Mouse (Mus musculus): ENCODE data around the gene Rhbdf1. TPM values are rescaled to one million over a fixed set of nuclear protein-coding genes. Genes with fewer than 3 reads are reported as not detected.

Rhbdf1 gene
- polyA plus RNA-seq (2014; fragmentation: Illumina TruSeq; extraction: RNeasy Lipid Tissue Mini Kit (QIAGEN cat#74804); ENCODE audit: low read depth, low replicate concordance) = 0.28 TPM

GRCm38 (mm10) chr11:32221951-32222409 is at the start of gene Rhbdf1:
Rhbdf1 (minus strand) TSS chr11:32222300.

DNA sequence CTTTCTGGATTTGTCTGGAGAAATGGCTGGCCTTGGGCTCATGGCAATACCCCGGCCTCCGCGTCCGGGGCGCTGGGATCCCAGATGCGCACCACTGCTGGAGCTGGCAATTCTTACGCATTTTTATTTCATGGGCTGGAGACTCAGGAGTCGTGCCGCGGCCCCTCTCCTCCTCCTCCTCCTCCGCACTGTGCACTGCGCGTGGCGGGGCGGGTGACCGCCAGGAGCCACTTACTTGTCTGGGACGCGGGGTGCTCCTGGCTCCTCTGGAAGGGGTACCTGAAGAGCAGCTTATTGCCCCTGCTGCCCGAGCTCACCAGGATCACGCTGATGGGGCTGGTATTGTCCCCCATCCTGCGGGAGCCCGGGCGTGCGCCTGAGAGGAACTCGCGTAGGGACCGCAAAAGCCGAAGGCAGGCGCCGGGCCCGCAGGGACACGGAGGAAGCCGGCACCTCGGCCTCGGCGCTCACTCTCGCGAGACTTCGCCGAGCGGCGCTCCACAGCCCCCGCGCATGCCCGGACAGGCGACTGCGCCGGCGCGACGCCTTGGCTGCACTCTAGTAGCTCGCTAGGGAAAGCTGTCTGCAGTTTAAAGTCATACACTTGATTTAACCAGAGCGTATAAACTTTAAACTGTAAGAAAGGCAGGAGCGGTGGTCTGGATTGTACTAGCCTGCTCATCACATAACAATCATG is 45.2 kb upstream of the Rhbdf1 start, which contains the start of gene Nprl3:
TSS of gene Nprl3 (minus strand) at position 520 of the 697 bp plus-strand sequence.

GRCm38 (mm10) chr11:32226124-32226871 is 4.2 kb upstream of the Rhbdf1 start, which contains the start of gene Mpg:
Mpg (plus strand) TSS chr11:32226505.

DNA sequence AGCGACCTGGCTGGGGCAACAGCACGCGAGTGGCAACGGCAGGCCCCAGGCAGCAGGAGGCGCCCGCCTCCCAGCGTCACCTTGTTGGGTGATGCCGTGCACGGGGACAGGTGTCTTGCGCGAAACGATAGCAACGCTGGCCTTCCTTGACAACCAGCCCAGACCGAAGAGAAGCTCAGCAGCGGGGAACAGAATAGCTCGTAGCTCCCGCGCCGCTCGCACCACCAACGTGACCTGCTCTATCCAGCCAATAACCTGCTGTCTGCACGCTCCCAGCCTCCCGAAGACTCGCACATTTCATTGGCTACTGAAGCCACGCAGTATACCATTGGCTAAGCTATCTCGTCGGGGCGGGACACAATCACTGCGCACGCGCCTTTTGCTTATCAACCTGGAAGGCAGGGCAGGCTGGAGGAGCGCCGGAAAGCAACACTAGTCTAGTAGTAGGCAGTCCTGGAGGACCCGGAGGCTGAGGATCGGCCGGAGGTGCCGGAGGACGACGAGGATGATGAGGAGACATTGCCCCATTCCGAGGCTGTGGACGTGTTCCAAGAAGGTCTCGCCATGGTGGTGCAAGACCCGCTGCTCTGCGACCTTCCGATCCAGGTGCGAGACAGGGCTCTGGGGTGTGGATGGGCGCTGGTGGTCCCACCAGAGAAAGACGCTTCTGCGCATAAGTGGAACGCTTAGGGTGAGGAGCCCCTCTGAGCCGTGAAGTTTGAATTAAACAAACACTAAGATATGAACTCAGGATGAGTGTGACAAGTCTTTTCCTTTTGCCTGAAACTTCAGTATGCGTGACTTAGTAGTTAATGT is 16.8 kb downstream of the Rhbdf1 start, which contains the start of gene Snrnp25:
TSS of gene Snrnp25 (plus strand) at position 358 of the 816 bp plus-strand sequence.

DNA sequence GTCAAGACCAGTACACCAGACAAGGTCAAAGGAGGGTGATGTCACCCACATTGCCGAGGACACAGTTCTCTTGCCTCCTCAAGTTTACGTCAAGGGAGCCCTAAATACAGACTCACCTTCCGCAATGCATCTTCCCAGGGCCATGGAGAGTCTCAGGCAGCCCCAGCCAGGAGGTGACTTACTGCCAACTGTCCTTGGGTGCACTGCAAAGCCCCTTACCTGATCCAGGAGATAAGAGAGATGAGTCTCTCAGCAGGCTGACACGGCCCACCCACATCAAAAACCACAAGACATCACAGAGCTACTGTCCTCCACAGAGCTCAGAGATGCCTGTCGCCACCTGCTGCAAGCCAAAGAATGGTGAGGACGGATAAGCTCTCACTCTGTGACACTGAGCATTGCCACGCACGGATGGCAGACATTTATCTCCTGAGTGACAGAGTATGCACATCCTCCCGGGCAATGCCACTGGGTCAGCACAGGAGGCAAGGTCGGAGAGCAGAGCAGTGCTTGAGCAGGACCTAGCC is 22.0 kb downstream of the Rhbdf1 start, which contains the start of gene Il9r:
TSS of gene Il9r (minus strand) at position 205 of the 527 bp plus-strand sequence.

Other genes with a start within 250 kb of the Rhbdf1 start
- 12.0 TPM for gene Nsg2, start 221.8 kb downstream of the Rhbdf1 start, polyA plus RNA-seq (2014; fragmentation: Illumina TruSeq; extraction: RNeasy Lipid Tissue Mini Kit (QIAGEN cat#74804); ENCODE audit: low read depth, low replicate concordance)
- 0.98 TPM for gene Il9r, start 22.0 kb downstream of the Rhbdf1 start, polyA plus RNA-seq (2014; fragmentation: Illumina TruSeq; extraction: RNeasy Lipid Tissue Mini Kit (QIAGEN cat#74804); ENCODE audit: low read depth, low replicate concordance)
- gene Snrnp25, start 16.9 kb downstream of the Rhbdf1 start, polyA plus RNA-seq (2014; fragmentation: Illumina TruSeq; extraction: RNeasy Lipid Tissue Mini Kit (QIAGEN cat#74804); ENCODE audit: low read depth, low replicate concordance) = 5.9 TPM
- gene Mpg, start 4.2 kb upstream of the Rhbdf1 start, polyA plus RNA-seq (2014; fragmentation: Illumina TruSeq; extraction: RNeasy Lipid Tissue Mini Kit (QIAGEN cat#74804); ENCODE audit: low read depth, low replicate concordance) = 6.3 TPM
- 4.0 TPM for gene Nprl3, start 45.4 kb upstream of the Rhbdf1 start, polyA plus RNA-seq (2014; fragmentation: Illumina TruSeq; extraction: RNeasy Lipid Tissue Mini Kit (QIAGEN cat#74804); ENCODE audit: low read depth, low replicate concordance)
- gene Hba-x, start 54.1 kb upstream of the Rhbdf1 start, polyA plus RNA-seq (2014; fragmentation: Illumina TruSeq; extraction: RNeasy Lipid Tissue Mini Kit (QIAGEN cat#74804); ENCODE audit: low read depth, low replicate concordance) = not detected
- not detected for gene Hba-a1, start 61.2 kb upstream of the Rhbdf1 start, polyA plus RNA-seq (2014; fragmentation: Illumina TruSeq; extraction: RNeasy Lipid Tissue Mini Kit (QIAGEN cat#74804); ENCODE audit: low read depth, low replicate concordance)
- gene Hbq1b, start 64.7 kb upstream of the Rhbdf1 start, polyA plus RNA-seq (2014; fragmentation: Illumina TruSeq; extraction: RNeasy Lipid Tissue Mini Kit (QIAGEN cat#74804); ENCODE audit: low read depth, low replicate concordance) = not detected
- 57.1 TPM for gene Hba-a2, start 74.2 kb upstream of the Rhbdf1 start, polyA plus RNA-seq (2014; fragmentation: Illumina TruSeq; extraction: RNeasy Lipid Tissue Mini Kit (QIAGEN cat#74804); ENCODE audit: low read depth, low replicate concordance)
- not detected for gene Hbq1a, start 77.8 kb upstream of the Rhbdf1 start, polyA plus RNA-seq (2014; fragmentation: Illumina TruSeq; extraction: RNeasy Lipid Tissue Mini Kit (QIAGEN cat#74804); ENCODE audit: low read depth, low replicate concordance)
- gene Sh3pxd2b, start 125.5 kb upstream of the Rhbdf1 start, polyA plus RNA-seq (2014; fragmentation: Illumina TruSeq; extraction: RNeasy Lipid Tissue Mini Kit (QIAGEN cat#74804); ENCODE audit: low read depth, low replicate concordance) = 2.2 TPM
- 3.7 TPM for gene Ubtd2, start 233.1 kb upstream of the Rhbdf1 start, polyA plus RNA-seq (2014; fragmentation: Illumina TruSeq; extraction: RNeasy Lipid Tissue Mini Kit (QIAGEN cat#74804); ENCODE audit: low read depth, low replicate concordance)

Measured in sigmoid colon, adult 10 weeks (tissue).